Mouse (Mus musculus) liver, embryonic 14.5 days (tissue): ENCODE measurements at regions not wholly inside any gene's neighbourhood (a gene's known extent, or its start where the extent isn't known, plus 50 kb on each side); places are given as distances from the start of the nearest gene placed in this dataset.

Experiments
- ATAC-seq: fragments of 200-750 bp; cut with Nextera tagmentation; 2 replicates; pipeline ENCODE4 v1.8.0; 2017; ENCODE audit warnings: moderate number of reproducible peaks, mild to moderate bottlenecking, moderate library complexity; ENCODE audit not compliant: insufficient read depth
- DNase-seq, 3 experiments: peaks; one replicate each; pipeline ENCODE4 v3.0.0-alpha.2; 2012 to 2013; ENCODE audit warnings: low read depth in 3 of 3, low spot score in 3 of 3
- H3K27ac ChIP-seq: fragments of 300-500 bp; sonication (generic); 2 replicates; pipeline ENCODE4 v1.5.1; 2014; ENCODE audit warnings: moderate library complexity, mild to moderate bottlenecking, control low read depth, inconsistent platforms
- H3K27me3 ChIP-seq: fragments of 300-500 bp; sonication (generic); 2 replicates; pipeline ENCODE4 v1.6.1; 2014; ENCODE audit warnings: mild to moderate bottlenecking, low read length, moderate library complexity; ENCODE audit not compliant: control insufficient read depth, insufficient read depth
- H3K36me3 ChIP-seq: fragments of 300-500 bp; sonication (generic); replicated peaks from 2 replicates; pipeline ENCODE4 v1.6.1; 2014; ENCODE audit warnings: low read depth; ENCODE audit not compliant: control insufficient read depth, insufficient read depth
- H3K4me1 ChIP-seq, 2 experiments: fragments of 200-500 bp in 1 of 2; fragments of 300-500 bp in 1 of 2; sonication (generic) in 1 of 2; replicated peaks; 2 replicates each; pipeline ENCODE4 v1.6.1; 2012 to 2014; ENCODE audit warnings: antibody characterized with exemption in 1 of 2, inconsistent platforms in 1 of 2, low read length in 1 of 2; ENCODE audit not compliant: control insufficient read depth in 2 of 2, insufficient read depth in 2 of 2
- H3K4me2 ChIP-seq: fragments of 300-500 bp; sonication (generic); 2 replicates; pipeline ENCODE4 v1.6.1; 2014; ENCODE audit warnings: low read depth, mild to moderate bottlenecking, control low read depth, moderate library complexity
- H3K4me3 ChIP-seq, 2 experiments: fragments of 200-500 bp in 1 of 2; fragments of 300-500 bp in 1 of 2; sonication (generic) in 1 of 2; 2 replicates each; pipeline ENCODE4 v1.5.1; 2012 to 2014; ENCODE audit warnings: low read depth in 2 of 2, low read length in 2 of 2, mild to moderate bottlenecking in 2 of 2, control low read depth in 1 of 2, inconsistent platforms in 1 of 2, moderate library complexity in 1 of 2; ENCODE audit not compliant: insufficient read depth in 1 of 2
- H3K9ac ChIP-seq: fragments of 300-500 bp; sonication (generic); replicated peaks from 2 replicates; pipeline ENCODE4 v1.6.1; 2014; ENCODE audit warnings: mild to moderate bottlenecking, control low read depth, moderate library complexity
- H3K9me3 ChIP-seq: fragments of 300-500 bp; sonication (generic); 2 replicates; pipeline ENCODE4 v1.6.1; 2016; ENCODE audit warnings: low read length, mixed read lengths; ENCODE audit not compliant: control insufficient read depth
- CTCF ChIP-seq: IDR thresholded peaks from 2 replicates; pipeline ENCODE4 v1.5.1; 2016; ENCODE audit warnings: antibody characterized with exemption, low read depth, control low read depth
- EP300 ChIP-seq: IDR thresholded peaks from 2 replicates; pipeline ENCODE4 v1.6.1; 2016; ENCODE audit warnings: antibody characterized with exemption, low read depth
- WGBS: fragments of 180-500 bp; shearing (Covaris S2); extraction: QIAGEN DNeasy Blood & Tissue Kit; methylation state at CpG from one replicate; pipeline ENCODE4 v1.1.7; 2014; ENCODE audit not compliant: insufficient replicate concordance; 5-methylcytosine and 5-hydroxymethylcytosine counted together

DNA sequence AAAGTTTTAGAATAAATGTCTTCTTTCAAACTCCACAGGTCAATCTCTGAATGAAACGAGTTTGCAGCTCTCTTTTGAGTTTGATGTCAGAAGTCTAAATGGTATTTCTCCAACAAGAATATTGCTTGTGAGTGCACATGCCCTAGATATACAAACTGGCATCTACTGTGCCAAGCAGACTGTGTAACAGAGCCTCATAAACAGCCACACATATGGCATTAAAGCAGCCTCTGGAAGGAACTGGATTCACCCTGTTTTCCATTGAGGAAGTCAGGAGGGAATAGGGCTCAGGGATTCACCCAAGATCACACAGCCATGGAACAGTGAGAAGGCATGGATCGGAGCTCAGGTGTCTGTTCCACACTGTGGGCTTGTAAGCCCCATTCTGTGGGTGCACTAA, 149.2 kb upstream of the Kdm8 start:
- WGBS = 34% methylated on average over 2 of the region's 2 CpGs
- Histone ChIP-seq H3K36me3 (no peaks in the 10 kb centered on the region), H3K27me3 (no peaks in the 10 kb centered on the region), H3K4me2 (no peak overlapping the region), H3K9me3 (no peaks in the 10 kb centered on the region), H3K4me3 (no peak overlapping the region), H3K27ac (no peak overlapping the region), H3K9ac (no peak overlapping the region), H3K4me1 (no peaks in the 10 kb centered on the region)
- TF ChIP-seq CTCF (no peak), EP300 (no peak)
- no peak for DNase-seq
- no peak for ATAC-seq

DNA sequence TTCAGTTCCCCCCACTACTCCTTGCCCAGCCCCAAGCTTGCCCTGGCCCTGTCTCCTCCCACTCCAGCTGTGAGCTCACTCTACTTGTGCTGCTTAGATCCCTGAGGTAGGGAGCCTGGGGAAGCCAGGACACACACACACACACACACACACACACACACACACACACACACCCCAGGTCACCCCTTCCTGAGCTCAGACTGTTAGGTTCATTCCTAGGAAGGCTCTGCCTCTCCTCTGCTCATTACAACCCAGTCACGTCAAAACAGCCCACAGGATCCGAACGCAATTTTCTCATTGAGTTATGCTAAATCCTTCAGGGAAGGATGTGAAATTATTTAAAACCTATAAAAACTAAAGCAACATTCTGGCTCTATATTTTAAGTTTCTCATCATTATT, 136.0 kb upstream of the Kdm8 start:
- Histone ChIP-seq H3K36me3 (no peaks in the 10 kb centered on the region), H3K9ac (no peak overlapping the region), H3K9me3 (no peaks in the 10 kb centered on the region), H3K27ac (no peak overlapping the region), H3K4me1 (no peaks in the 10 kb centered on the region), H3K27me3 (no peaks in the 10 kb centered on the region), H3K4me2 (no peak overlapping the region), H3K4me3 (no peak overlapping the region)
- 58% methylated on average over 3 of the region's 3 CpGs for WGBS
- no peak for ATAC-seq
- no peak for DNase-seq
- TF ChIP-seq CTCF (no peak), EP300 (no peak)

DNA sequence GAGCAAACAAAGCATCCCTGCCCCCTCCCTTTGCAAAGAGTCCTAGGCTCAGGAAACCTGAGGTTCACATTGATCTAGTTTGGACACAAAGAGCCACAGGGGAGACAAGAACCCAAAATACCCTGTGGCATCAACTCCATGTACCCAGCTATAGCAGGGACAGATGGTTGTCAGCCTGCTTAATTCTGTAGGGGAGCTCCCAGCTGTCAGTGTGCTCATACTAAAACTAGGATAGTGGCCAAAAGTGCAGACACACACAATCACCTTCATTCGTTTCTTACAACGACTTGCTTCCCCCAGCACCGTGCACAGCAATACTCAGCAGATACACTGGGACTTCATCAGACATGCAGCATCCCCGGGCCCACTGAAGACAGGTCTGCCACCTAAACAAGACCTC, 133.5 kb upstream of the Kdm8 start:
- DNase-seq (no peak), ATAC-seq (no peak)
- no peak overlapping the region for H3K9ac ChIP-seq
- no peaks in the 10 kb centered on the region for H3K9me3 ChIP-seq
- no peaks in the 10 kb centered on the region for H3K27me3 ChIP-seq
- H3K4me1 ChIP-seq = no peaks in the 10 kb centered on the region
- no peak overlapping the region for H3K4me3 ChIP-seq
- no peak overlapping the region for H3K27ac ChIP-seq
- no peaks in the 10 kb centered on the region for H3K36me3 ChIP-seq
- TF ChIP-seq CTCF (no peak), EP300 (no peak)
- WGBS = 68% methylated on average over 4 of the region's 4 CpGs
- no peak overlapping the region for H3K4me2 ChIP-seq

DNA sequence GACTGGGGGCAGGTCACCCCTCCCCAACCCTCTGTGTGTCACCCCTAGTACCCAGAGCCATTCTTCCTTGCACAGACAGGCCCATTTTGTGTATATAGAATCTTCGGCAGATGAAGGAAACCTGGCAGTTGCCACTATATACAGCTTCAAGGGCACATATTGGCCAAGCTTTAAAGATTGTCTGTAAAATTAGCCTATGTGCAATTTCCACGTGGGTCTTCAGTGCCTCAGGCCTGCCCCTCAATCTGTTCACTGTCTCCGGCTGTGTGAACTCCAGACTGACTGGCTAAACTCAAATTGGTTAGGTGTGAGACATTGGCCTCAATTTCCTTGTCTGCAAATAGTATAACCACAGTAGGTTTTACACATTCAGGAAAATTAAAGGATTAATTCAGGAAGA, 130.9 kb upstream of the Kdm8 start:
- ATAC-seq = no peak
- Histone ChIP-seq H3K36me3 (no peaks in the 10 kb centered on the region), H3K4me3 (no peak overlapping the region), H3K4me1 (no peaks in the 10 kb centered on the region), H3K9ac (no peak overlapping the region), H3K4me2 (no peak overlapping the region), H3K9me3 (no peaks in the 10 kb centered on the region), H3K27me3 (no peaks in the 10 kb centered on the region), H3K27ac (no peak overlapping the region)
- DNase-seq = no peak
- 63% methylated on average over 3 of the region's 3 CpGs for WGBS
- TF ChIP-seq EP300 (no peak), CTCF (no peak)

DNA sequence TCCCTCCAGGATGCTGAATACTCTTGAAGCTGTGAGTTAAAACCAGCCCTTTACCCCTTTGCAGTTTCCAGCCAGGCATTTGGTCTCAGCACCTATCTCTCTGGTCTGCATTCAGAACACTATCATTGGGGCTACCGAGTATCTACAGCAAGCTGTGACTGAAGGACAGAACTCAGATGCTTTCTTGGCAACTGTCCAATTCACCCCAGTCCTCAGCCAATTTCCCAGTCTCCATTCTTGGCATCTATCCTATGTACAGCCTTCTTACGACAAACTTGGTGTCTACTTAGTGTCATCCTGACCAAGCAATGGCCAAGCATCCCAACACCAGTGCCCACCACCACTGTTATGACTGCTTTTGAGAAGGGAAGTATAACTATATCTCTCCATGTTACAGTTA, 109.7 kb upstream of the Kdm8 start:
- no peak for TF ChIP-seq CTCF
- Histone ChIP-seq H3K4me3 (no peak overlapping the region), H3K9ac (no peak overlapping the region), H3K27ac (no peak overlapping the region), H3K4me2 (no peak overlapping the region), H3K27me3 (no peaks in the 10 kb centered on the region), H3K4me1 (no peaks in the 10 kb centered on the region), H3K9me3 (no peaks in the 10 kb centered on the region), H3K36me3 (no peaks in the 10 kb centered on the region)
- WGBS = 50% methylated on average over 2 of the region's 2 CpGs
- ATAC-seq (no peak), DNase-seq (no peak)
